Mouse (Mus musculus) urinary bladder, adult 2 months (tissue): Measurements from ENCODE around the gene Gm28845. TPM values are rescaled to one million over a fixed set of nuclear protein-coding genes. Genes with fewer than 3 reads are reported as not detected.

Experiments
- DNase-seq: peaks from one replicate; pipeline ENCODE4 v3.0.0; 2022; ENCODE audit warnings: low spot score
- polyA plus RNA-seq: library from polyadenylated mRNA; depleted of rRNA; stranded (reverse); fragments of >200 nt; gene quantifications from 2 replicates; pipeline ENCODE4 v1.2.3, GENCODE M21; 2012; rRNA removed

Gene Gm28845
- not detected in 2 replicates for polyA plus RNA-seq

DNA sequence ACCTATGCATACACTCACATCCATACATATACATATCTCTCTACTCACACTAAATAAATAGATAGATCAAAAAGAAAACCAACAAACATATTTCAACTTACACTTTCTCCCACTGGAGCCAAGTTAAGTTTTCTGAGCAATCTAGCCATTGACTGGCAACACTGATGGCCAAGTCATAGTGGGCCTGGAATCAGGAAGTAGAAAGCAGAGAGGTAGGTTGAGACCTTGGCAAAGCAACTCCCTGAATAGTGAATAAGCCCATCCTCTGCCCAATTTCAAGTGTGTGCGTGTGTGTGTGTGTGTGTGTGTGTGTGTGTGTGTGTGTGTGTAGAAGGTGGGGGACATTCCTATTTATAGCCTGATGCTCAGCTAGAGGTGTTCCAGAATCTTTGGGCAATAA is at the start of gene Gm28845:
TSS of gene Gm28845 (minus strand) at position 121 of the 400 bp plus-strand sequence.
- no peak for DNase-seq

DNA sequence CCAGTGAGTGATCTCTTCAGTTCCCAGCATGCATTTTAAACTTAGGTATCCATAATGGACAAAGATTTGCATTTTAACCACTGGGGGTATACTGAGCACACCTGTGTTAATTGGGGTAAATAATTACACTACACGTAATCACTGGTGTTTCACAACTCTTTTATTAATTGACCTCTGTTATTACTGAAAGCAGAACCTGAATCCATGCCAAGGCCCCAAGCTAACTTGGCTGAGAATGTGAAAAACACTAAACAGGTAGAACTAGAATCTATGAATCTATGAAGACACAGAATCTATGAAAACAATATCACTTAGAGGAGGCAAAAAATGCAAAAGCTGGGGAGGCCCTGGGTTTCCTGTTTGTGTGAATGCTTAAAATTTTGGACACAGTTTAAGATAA is 48.1 kb upstream of the Gm28845 start:
- DNase-seq, result no peak

DNA sequence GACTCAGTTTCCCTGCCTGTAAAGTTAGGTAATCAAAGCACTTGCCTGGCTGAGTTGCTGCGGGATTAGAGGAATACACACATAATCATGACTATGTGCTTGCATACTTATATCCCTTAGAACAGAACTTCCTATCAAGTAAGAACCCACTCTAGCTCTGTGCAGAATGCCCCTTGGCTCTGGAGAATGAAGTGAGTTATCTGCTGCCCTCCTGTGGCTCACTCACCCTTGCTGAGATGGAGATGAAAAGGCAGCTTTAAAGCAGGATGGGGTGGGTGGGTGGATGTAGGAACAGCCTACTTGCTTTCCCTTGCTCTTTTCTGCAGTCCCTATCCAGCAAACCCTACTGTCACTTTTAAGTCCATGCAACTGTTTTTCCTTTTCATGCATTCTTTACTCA is 42.9 kb upstream of the Gm28845 start:
- DNase-seq, result no peak

DNA sequence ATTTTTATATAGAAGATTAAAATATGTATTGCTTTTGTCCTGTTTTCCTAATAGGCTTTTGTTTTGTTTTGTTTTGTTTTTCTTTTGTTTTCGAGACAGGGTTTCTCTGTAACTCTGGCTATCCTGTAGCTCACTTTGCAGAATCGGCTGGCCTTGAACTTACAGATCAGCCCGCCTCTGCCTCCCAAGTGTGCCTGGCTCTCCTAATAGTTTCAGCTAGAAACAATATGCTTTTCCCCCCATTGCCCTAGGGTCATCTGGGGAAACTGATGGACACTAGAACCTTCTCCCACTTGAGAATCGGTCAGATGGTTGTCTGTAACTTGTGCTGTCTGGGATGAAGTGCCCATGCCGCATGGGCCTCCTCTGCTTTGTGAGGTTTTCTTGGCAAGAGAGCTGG is 36.8 kb upstream of the Gm28845 start:
- DNase-seq, result no peak

DNA sequence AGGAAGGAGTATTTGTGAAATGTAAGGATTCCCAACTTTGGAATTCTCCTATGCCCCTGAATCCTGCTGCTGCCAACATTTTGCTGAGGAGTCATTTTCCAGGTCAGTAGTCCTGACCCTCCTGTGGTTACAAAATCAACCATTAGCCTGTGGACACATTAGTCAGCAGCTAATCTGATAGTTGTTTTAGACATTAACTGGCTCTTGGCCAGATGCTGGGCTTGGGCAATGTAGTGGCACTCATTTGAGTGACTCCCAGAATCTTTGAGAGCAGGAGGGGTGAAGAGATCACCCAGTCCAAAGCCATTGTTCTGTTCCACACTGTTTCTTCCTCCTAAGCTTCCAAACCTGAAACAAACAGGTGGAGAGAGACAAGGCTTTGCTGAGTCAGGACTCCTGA is 35.5 kb upstream of the Gm28845 start:
- no peak for DNase-seq

DNA sequence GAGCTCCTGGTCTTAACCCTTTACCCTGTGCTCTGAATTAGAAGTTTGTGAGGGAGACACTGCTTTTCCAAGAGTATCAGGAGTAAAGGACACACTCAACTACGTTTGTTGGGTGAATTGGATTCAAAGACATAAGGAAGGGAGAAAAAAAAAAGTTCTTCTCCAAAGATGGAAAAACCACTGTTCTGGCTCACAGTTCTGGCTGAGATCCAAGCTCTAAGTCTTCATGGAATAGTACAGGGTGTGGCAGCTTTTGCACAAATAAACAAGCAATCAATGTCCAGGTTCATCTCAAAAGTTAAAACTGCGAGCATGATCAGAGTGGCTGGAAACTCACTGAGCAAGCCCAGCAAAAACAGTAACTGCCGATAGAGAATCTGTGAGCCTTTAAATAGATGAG is 28.6 kb upstream of the Gm28845 start:
- DNase-seq, result no peak

DNA sequence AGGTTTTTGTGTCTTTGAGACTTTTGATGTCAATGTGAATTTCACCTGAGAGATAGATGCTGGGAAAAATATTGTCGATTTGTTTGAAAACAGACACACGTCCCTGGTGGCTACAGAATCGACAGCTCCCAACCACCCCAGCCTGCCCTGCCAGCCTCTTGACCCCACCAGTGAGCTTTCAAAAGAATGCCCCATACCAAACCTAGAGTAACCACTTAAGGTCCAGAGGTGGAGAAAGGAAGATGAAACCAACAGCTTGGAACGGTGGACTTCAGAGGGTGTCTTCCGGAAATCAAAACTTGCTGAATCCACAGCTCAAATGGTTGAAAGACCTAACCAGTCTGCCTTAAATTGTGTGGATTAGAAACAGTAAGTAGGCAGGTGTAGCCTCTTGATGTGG is 28.0 kb upstream of the Gm28845 start:
- no peak for DNase-seq

DNA sequence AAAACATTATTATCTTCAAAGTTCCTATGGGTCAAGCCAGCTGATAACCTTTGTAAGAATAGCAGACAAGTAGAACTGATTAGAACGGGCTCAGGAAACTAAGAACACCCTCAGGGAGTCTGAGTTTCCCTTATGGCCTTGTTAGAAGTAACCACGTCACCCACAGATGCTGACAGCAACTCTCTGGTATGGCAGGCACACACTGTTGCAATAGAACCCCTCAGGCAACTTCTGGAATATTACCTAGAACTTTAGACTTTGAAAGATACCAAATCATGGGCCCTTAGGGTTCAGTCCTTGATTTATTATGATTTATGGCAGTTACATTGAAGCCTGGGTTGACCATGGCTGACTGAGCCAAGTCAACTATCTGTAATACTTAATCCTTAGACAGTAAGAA is 27.2 kb upstream of the Gm28845 start:
- DNase-seq, result no peak

DNA sequence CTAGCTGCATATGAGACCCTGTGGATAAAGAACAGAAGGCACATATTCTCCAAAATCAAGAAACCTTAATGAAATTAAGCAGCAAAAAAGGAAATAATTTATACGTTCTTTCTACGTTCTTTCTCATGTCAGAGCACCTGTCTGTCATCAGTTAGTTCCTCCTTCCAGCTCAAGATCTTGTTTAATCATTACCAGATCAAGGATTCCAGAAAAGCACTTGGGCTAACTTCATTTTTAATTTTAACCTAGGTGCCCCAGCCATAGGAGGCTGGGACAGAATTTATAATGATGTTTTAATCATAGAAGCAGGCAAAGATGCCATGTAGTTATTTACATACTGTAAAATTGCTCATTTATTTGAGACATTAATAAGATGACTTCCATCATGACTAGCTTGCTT is 25.4 kb upstream of the Gm28845 start:
- no peak for DNase-seq

DNA sequence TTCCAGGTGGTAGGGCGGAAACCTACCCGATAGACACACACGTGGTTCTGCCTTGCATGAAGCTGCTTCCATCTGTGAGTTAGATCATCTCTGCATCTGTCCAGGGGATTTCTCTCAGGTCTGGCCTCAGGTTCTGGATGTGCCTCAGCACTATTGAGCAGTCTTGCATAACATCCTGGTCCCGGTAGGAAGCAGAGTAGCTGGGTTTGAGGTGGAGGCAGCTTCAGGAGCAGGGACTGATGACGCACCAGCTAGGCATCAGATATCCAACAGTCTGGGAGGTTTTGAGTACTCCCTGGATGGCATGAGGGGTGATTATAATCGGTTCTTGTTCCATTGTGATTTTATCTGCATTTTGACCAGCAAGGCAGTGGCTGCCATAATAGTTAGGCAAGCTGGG is 18.2 kb upstream of the Gm28845 start:
- no peak for DNase-seq

DNA sequence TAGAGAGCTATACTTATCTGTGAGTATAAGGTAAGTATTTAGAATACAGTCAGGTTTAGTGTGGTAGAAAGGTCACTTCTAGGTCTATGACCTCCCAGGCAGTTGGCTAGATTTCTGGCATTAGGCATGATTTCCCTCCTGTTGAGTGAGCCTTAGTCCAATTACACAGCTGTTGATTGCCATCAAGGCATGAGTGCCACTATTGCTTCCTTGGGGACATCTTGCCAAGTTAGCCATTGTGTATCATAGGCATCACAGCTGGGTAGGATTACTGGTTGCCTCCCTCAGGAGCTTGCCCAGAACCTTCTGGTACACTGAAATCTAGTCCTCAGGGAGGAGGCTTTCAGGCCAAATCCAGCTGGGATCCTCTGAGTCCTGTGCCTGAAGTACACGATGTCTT is 13.5 kb upstream of the Gm28845 start:
- no peak for DNase-seq

DNA sequence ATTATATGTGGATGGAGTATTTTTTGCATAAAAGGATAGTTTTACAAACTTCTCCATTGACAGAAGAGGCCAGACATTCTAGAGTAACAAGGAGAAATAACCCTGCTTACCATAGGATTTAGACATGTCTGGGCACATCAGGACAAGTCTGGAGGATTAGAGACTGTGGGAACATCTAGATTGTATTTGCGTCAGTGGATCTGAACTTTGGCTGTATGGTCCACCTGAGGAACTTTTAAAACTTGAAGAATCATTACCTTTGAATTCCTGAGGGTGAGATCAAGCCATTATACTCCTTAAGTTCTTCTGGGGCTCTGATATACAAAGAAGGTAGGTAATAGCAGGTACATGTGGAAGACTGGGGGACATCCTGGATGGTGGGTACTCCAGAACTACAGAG is 12.3 kb upstream of the Gm28845 start:
- DNase-seq, result no peak

DNA sequence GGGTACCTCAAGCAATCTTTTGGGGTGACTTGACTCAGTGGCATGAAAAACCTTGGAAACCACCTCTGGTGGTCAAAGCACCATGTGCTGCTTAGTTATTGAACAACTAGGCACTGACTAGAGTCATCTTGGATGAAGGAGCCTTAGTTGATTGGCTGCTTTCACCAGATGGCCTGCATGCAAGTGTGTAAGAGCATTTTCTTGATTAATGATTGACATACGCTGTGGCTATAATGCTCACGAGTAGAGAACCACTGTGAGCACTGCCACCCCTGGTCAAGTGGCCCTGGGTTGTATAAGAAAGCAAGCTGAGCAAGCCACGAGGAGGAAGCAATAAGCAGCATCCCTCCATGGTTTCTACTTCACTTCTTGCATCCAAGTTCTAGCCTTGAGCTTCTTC is 10.9 kb upstream of the Gm28845 start:
- no peak for DNase-seq

DNA sequence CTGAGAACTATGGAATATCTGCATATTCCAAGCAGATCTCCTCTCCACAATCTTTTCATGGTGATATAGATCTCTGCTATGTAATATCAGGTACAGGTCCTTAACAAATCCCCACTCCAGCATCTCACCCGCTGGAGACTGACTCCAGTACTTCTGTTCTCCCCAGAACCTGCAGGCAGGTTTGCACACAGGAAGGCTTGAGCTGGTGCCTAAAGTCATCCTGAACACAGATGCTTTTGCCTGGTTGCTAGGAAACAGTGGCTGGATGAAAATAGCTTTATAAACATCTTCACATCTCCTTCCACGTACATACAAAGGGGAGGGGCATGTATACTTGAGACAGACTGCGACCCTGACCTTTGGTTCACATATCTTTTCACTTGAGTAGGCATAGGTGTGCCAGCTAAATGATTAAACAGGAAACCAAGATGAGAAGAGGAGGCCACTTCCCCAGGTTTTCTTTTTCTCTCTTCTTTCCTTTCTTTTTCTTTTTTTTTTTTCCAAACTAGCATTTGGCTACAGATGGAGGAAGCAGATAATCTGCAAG is 10.3 kb upstream of the Gm28845 start:
- no peak for DNase-seq

DNA sequence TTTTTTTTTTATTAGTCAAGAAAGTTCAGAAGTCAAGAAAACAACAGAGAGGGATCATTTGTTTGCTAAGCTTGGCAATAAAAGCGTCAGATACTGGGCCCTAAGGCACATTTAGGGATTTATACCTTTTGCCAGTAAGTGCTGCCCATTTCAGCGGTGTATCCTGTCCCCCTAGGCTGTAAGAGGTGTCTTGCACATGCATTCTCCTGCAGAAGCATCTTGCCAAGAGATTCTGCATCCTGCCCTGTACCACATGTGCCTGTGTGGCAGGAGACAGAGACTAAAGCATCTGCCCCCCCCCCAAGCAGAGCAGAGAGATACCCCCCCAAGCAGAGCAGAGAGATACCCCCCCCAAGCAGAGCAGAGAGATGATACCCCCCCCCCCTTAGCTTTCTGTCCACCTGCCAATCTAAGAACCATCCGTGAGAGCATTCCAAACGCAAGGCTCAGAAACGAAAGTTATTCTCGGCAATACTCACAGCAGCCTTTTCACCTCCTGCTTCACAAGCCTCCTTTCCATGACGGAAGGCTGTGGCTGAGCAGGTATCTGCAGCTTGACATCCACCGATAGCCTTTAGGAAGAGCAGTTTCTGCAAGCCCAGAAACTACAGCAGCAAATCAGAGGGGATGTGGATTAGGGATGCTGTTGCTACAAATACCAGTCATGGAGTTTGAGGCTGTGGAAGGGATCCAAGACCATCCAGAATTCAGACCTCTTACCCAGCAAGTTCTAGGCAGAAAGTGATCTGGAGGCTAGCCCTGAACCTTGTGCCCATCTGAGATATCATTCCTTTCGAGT is 3.4 kb upstream of the Gm28845 start, which contains the start of gene D630023F18Rik:
TSS of gene D630023F18Rik (minus strand) at position 641 of the 799 bp plus-strand sequence.
- DNase-seq, result no peak

DNA sequence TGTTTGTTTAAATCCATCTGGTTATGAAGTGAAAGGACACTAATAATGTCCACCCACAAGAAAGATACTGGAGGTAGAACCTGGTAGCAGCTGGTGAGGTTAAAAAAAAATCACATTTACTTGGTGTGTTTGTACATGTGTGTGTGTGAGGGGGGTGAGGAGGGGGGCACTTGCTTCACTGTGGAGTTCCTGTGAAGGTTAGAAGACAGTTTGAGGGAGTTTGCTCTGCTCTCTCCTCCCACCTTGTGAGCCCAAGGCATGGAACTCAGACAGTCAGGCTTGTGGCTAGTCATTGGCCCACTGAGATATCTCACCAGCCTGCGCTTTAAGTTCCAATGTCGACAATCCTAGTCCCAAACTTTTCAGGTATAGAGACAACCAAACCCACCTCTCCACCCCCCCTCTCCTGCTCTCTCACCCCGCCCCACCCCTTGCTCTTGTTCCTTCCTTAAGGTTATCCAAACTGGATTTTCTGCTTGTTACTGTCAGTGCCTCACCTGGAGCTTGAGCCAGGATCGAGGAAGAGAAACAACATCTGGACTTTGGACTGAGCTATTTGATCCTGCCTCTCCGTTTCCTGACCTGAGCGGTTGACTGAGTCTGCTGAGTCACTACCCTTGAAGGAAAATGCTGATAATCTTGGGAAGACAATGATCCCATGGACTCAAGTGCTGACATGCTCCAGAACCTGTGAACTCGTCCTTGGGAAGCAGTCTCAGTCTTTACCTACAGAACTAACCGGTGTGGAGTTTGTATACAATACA is 1.0 kb downstream of the Gm28845 start:
- no peak for DNase-seq

DNA sequence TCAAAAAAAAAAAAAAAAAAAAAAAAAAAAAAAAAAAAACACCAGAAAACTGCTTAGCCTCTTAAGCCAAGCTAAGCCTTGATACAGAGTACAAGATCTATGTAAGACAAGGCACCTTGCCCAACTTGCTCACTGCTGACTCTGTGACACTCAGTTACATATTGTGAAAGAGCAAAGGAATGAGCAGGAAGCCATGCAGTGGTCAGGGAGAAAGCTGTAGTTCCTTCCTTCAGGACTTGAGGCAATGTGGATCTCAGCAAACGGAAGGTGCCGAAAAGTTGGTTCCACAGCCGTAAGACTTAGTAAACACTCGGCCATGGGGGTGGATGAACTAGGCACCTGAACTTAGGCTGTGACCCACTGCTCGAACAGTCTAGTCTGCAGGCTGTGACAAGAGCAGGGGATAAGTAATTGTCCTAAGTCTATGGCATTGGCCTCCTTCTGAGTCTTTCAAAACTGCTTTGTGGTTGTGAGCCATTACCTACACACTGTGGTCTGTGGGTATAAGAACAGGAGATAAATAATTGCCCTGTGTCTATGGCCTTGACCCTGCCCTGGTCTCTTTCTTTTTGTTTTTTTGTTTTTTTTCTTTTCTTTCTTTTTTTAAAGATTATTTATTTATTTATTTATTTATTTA is 5.7 kb downstream of the Gm28845 start:
- DNase-seq, result no peak

DNA sequence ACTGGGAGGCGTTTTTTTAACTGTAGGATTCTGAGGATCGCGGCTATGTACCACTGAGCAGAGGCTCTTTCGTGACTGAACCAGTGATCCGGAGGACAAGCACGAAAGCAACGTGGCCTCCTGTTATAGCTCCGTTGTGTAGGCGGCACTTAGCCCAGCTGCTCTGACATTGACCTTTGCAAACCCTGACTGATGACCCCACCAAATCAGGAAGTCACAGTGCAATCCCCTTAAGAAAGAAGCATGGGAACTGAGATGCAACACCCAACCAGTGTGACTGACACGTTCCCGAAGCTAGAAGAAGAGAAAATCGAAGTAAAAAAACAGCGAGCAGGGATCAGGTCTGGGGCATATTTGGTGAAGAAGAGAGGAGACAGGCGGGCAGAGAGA is 6.6 kb downstream of the Gm28845 start:
- no peak for DNase-seq

DNA sequence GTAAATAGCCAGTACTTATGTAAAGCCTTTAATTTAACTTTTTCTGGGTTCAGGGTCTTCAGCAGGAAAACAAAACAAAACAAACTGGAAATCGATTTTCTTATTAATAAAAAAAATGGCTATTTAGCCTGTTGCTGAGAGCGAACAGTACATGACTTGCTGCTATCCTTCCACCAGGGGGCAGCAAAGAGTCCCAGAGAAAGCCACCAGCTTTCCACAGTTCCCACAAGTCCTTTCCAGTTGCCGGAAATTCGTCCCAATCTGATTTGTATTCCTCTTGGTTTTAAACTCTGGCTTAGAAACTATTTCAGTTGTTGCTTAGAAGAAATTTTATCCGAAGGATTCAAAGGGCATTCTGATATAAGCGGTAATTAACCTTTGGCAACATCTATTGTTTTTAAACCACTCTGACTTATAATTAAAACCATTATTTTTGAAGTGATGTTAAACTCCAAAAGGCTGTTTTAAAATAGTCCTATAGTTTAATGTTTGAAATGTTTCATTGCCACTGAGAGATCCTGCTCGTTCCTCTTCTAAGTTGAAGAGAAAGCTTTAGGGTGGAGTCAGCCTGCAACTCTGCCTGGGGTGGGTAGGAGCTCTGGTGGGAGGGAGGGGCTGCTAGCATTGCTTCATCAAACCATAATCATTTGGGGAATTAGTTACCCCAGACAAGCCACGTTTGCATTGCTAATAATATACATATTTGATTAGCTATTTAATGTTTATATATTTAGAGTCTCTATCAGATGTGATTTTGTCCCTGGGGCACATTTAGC is 7.1 kb downstream of the Gm28845 start:
- DNase-seq, result no peak

DNA sequence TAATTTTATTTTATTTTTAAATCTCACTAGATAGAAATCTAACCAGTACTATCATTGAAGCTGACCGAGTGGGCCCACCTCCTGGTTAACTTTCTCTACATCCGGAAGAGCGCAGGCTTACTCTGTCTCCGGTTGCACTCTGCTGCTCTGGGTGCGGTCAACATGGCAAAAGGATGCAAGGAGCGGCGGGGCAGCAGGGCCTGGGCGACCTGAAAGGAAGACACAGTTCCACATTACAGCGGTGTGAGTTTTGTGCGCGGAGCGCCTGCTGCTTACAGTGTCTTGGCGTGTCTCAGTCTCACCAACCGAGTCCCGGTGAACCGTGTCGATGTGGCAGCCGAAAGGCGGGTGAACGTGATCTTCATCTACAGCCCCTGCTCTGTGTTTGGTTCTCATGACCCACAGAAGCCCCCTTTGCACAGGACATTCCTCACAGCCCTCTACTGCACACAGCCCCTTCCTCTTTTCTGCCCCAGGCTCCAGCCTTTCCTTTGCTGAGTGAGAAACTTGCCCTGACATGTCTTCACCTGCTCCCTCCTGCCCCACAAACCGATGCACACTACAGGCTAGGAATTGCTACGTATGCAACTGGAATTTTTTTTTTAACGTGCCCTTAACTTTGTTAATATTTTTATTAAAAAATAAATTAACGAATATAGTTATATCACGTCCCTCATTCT is 9.5 kb downstream of the Gm28845 start:
- no peak for DNase-seq

DNA sequence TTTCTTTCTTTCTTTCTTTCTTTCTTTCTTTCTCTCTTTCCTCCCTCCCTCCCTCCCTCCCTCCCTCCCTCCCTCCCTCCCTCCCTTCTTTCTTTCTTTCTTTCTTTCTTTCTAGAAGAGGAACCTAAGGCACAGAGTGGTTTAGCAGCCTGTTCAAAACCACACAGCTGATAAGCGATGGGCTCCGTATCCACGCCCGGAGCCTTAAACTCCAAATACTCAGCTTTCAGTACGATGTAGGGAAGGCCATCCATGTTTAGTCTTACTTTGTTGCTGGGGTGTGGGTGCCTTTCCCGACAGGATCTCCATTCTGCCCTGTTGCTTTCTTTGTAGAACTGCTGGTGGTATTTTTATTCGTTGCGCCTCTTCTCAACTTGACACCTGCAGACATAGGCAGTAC is 10.2 kb downstream of the Gm28845 start:
- DNase-seq, result no peak
